In genomic region chr19:38930788-38931565, GRCm38 (mm10) we compare ENCODE assay signal across 8 mouse cellular contexts. TPM values are rescaled to one million over a fixed set of nuclear protein-coding genes. Genes with fewer than 3 reads are reported as not detected.
DNase-seq lines count a peak whose midpoint lies in the region; ATAC-seq lines count a peak whose summit lies in the region.

Gene Hells, plus strand, starts transcription at chr19:38930915.

- peaks cover 15% of the 10 kb centered on the region for H3K4me1 ChIP-seq in intestine, embryonic 14.5 days (replicated peaks; ENCODE audit: control insufficient read depth, insufficient read depth, low read length)

- no peaks in the 10 kb centered on the region for H3K9me3 ChIP-seq in intestine, embryonic 14.5 days (ENCODE audit: control insufficient read depth, low read length)

- peak within 1 kb of the TSS; percentile 90 for H3K27ac ChIP-seq in intestine, embryonic 14.5 days (ENCODE audit: low read depth)

- intact Hi-C loops in left cerebral cortex, postnatal 14 days (cut with DNase I): no loop called here

- under 1% methylated on average over 71 of the region's 76 CpGs for WGBS in intestine, embryonic 14.5 days

- H3K4me3 ChIP-seq in intestine, embryonic 14.5 days (ENCODE audit: low read depth, low read length): peak within 1 kb of the TSS; percentile 88

- ATAC-seq in intestine, embryonic 14.5 days (replicated peaks; ENCODE audit: low FRiP score, low TSS enrichment, low read depth): peak; percentile 96
- ATAC-seq in megakaryocyte-erythroid progenitor cell, adult 5-6 weeks (replicated peaks; ENCODE audit: low FRiP score, low TSS enrichment, poor library complexity, severe bottlenecking): peak; percentile 92

- peaks cover 34% of the 10 kb centered on the region for H3K36me3 ChIP-seq in intestine, embryonic 14.5 days (ENCODE audit: control insufficient read depth, insufficient read depth, low read length)

- peak within 1 kb of the TSS; percentile 95 for H3K4me2 ChIP-seq in intestine, embryonic 14.5 days (ENCODE audit: low read length)

- H3K27me3 ChIP-seq in intestine, embryonic 14.5 days (replicated peaks; ENCODE audit: control insufficient read depth, insufficient read depth, low read length): no peaks in the 10 kb centered on the region

- peak; percentile 70 to 85 for DNase-seq in adrenal gland, adult 18-20 months (ENCODE audit: low spot score in 2 of 2)
- DNase-seq in embryo, embryonic 10.5 days (ENCODE audit: low spot score): peak; percentile 94
- peak; percentile 75 for DNase-seq in gastrocnemius, postnatal 25 days
- peak; percentile 96 for DNase-seq in intestine, embryonic 14.5 days (ENCODE audit: low spot score)
- peak; percentile 63 to 84 for DNase-seq in left cerebral cortex, postnatal 14 days (ENCODE audit: low spot score in 2 of 2)
- peak; percentile 88 for DNase-seq in right cerebral cortex, postnatal 14 days
- DNase-seq in urinary bladder, postnatal 25 days (ENCODE audit: low spot score): peak; percentile 83

- peak within 1 kb of the TSS; percentile 96 for H3K9ac ChIP-seq in intestine, embryonic 14.5 days (ENCODE audit: low read length)

RNA-seq across cellular contexts. Expression of gene Hells, which starts in this region (rescaled TPM):
- total RNA-seq in adrenal gland, adult 18-20 months (2021): 1 to 10 TPM; 2.8 to 3.2 TPM
- total RNA-seq in gastrocnemius, postnatal 25 days (2021): 1 to 10 TPM; 1.0 to 1.1 TPM
- 56.6 and 63.0 TPM in 2 replicates for polyA plus RNA-seq in intestine, embryonic 14.5 days (2014; fragmentation: Nextera tagmentation; extraction: Ambion mirVana)
- 1 to 10 TPM; 4.1 to 4.3 TPM for total RNA-seq in left cerebral cortex, postnatal 14 days (2021)
- 61.1 and 73.1 TPM in 2 replicates for total RNA-seq in megakaryocyte-erythroid progenitor cell, adult 5-6 weeks (2014; fragmentation: Nextera tagmentation)
- total RNA-seq in megakaryocyte-erythroid progenitor cell, adult 5-6 weeks (2017): 77.3 and 82.1 TPM in 2 replicates

Comparison
In these comparisons a context has a peak if more than half of its experiments do, and no peak if none do; other contexts are left out.
1. Peak in every context shown above with its lines: DNase-seq, ATAC-seq, H3K4me3 ChIP-seq and H3K27ac ChIP-seq.
2. RNA of gene Hells (total RNA-seq): 61.1 to 82.1 TPM in megakaryocyte-erythroid progenitor cell, adult 5-6 weeks; 4.1 to 4.3 TPM in left cerebral cortex, postnatal 14 days, 2.8 to 3.2 TPM in adrenal gland, adult 18-20 months and 1.0 to 1.1 TPM in gastrocnemius, postnatal 25 days; every median in the first group is over 10 times any median in the second.